Mouse (Mus musculus): ENCODE measurements at regions not wholly inside any gene's neighbourhood (a gene's known extent, or its start where the extent isn't known, plus 50 kb on each side); places are given as distances from the start of the nearest gene placed in this dataset.

DNA sequence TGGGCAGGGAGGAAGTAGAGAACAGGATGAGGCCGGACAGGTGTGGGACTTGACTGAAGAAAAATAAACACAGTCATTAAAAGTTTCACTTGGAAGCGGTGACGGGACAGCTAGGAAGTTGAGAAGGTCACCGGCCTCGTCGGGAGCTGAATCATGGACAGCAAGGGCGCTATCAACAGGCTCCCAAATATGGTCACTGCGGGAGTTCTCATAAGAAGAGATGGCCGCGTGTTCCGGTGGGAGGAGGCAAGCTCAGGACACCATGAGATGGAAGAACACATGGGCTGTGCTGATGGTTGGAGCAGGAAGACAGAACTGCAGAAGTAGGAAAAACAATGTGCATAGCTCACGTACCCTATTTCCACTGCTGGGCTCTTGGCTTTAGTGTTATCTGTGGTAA, 68.9 kb upstream of the Vldlr start:
- Histone ChIP-seq H3K4me2 (replicated peaks) (no peak overlapping the region), H3K9me3 (no peaks in the 10 kb centered on the region), H3K27me3 (no peaks in the 10 kb centered on the region), H3K9ac (no peak overlapping the region), H3K27ac (no peak overlapping the region), H3K36me3 (no peaks in the 10 kb centered on the region), H3K4me1 (0 out of 2 replicates have a peak, but pooled peaks cover 7% of the 10 kb centered on the region), H3K4me3 (no peak overlapping the region)
- ATAC-seq (ENCODE audit: insufficient number of reproducible peaks, insufficient read depth, low FRiP score, low TSS enrichment), result no peak
- 80% methylated on average over 12 of the region's 12 CpGs for WGBS

DNA sequence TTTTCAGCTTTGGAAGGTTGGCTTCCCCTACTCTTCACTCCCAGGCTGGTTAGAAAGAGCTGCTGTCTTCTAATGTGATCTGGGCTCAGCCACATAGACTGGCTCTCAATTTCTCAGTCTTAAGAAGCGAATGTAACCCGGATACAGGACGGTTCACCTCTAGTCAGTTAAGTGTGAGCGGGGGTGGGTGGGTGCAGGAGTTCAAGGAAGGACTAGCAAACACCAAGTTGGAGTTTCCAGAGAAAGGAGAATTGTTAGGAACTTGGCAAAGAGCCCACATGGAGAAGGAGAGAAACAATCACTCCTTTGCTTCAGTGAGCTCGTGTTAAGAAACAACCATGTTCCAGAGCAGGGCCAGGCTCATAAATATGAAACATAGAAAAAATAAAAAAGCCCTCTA, 68.0 kb upstream of the Vldlr start:
- no peak overlapping the region for H3K4me3 ChIP-seq
- H3K9ac ChIP-seq, result no peak overlapping the region
- no peaks in the 10 kb centered on the region for H3K9me3 ChIP-seq
- no peak overlapping the region for H3K4me2 ChIP-seq (replicated peaks)
- no peak overlapping the region for H3K27ac ChIP-seq
- no peaks in the 10 kb centered on the region for H3K36me3 ChIP-seq
- ATAC-seq (ENCODE audit: insufficient number of reproducible peaks, insufficient read depth, low FRiP score, low TSS enrichment), result 0 out of 2 replicates have a peak, but pooled peaks have one; percentile 72
- 67% methylated on average over 5 of the region's 5 CpGs for WGBS
- 0 out of 2 replicates have a peak, but pooled peaks cover 7% of the 10 kb centered on the region for H3K4me1 ChIP-seq
- no peaks in the 10 kb centered on the region for H3K27me3 ChIP-seq

DNA sequence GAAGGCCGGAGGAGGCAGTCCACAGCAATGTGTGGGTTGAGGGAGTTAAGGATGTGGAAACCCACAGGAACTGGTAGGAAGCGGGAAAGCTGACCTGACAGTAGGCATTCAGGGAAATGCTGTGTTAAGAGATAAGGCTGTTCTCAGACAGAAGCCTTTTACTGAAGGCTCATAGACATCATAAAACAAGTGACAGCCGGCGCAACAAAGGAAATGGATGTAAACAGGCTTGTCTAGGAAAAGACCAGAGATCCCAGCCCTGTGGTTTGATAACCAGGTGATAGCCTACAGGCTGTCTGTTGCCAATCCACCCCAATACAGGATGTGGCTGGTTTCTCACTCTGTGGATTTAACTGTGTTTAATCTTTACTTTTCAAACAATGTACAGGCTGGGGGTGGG, 66.7 kb upstream of the Vldlr start:
- Histone ChIP-seq H3K4me3 (no peak overlapping the region), H3K9me3 (no peaks in the 10 kb centered on the region), H3K4me1 (0 out of 2 replicates have a peak, but pooled peaks cover 7% of the 10 kb centered on the region), H3K9ac (no peak overlapping the region), H3K4me2 (replicated peaks) (no peak overlapping the region), H3K27me3 (no peaks in the 10 kb centered on the region), H3K36me3 (no peaks in the 10 kb centered on the region), H3K27ac (no peak overlapping the region)
- no peak for ATAC-seq (ENCODE audit: insufficient number of reproducible peaks, insufficient read depth, low FRiP score, low TSS enrichment)
- 85% methylated on average over 4 of the region's 4 CpGs for WGBS

DNA sequence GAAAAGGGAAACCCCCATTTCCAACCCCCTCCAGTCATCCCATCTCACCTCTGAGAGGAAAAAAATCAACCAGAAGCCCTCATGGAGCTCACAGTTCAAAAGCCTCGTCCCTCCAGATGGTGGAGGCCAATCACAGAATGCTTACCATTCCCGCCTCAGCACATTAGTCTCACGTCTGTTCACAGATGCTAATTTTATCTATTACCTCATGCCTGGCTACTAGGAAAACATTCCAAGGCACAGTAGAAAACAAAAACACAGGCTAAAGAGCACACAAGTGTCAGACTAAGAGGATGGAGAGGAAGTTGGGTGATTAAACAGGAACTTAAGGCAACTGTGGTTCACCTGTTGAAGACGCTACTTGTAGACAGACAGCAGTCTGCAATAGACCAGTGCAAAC, 54.4 kb upstream of the Vldlr start:
- no peak overlapping the region for H3K27ac ChIP-seq
- no peak overlapping the region for H3K4me3 ChIP-seq
- H3K9me3 ChIP-seq, result no peaks in the 10 kb centered on the region
- H3K4me1 ChIP-seq, result no peaks in the 10 kb centered on the region
- no peaks in the 10 kb centered on the region for H3K27me3 ChIP-seq
- ATAC-seq (ENCODE audit: insufficient number of reproducible peaks, insufficient read depth, low FRiP score, low TSS enrichment), result no peak
- no peaks in the 10 kb centered on the region for H3K36me3 ChIP-seq
- H3K9ac ChIP-seq, result no peak overlapping the region
- H3K4me2 ChIP-seq (replicated peaks), result no peak overlapping the region
- WGBS, result 65% methylated on average over 4 of the region's 4 CpGs
